Mouse (Mus musculus) spleen, postnatal 10 days (tissue): Measurements from ENCODE around the gene Fam192a.

Experiments used
- DNase-seq, 2 experiments: peaks; one replicate each; pipeline ENCODE4 v3.0.0; 2021 to 2022; ENCODE audit warnings: low spot score in 2 of 2

The Fam192a gene

GRCm38 (mm10) chr8:94601607-94602385, at the start of gene Fam192a, which contains the start of gene Rspry1:
Fam192a (minus strand) TSS chr8:94601997.
Rspry1 (plus strand) TSS chr8:94601937.
- DNase-seq: peak; percentile 98 to 99

- DNase-seq: no peak
These were observed 47.7 kb upstream of the Fam192a start for GRCm38 (mm10) chr8:94649496-94649895.

GRCm38 (mm10) chr8:94646165-94646564, 44.4 kb upstream of the Fam192a start:
- DNase-seq: no peak

GRCm38 (mm10) chr8:94645202-94645601, 43.4 kb upstream of the Fam192a start:
- DNase-seq: no peak

- DNase-seq: no peak
These were observed 40.1 kb upstream of the Fam192a start for GRCm38 (mm10) chr8:94641938-94642337.

GRCm38 (mm10) chr8:94641183-94641582, 39.4 kb upstream of the Fam192a start:
- no peak for DNase-seq

GRCm38 (mm10) chr8:94634211-94634610, 32.4 kb upstream of the Fam192a start:
- DNase-seq: peak in 1 of 2 experiments; percentile 19

- no peak for DNase-seq
These were observed 31.9 kb upstream of the Fam192a start for GRCm38 (mm10) chr8:94633564-94634194.

GRCm38 (mm10) chr8:94624885-94625284, 23.1 kb upstream of the Fam192a start:
- no peak for DNase-seq

GRCm38 (mm10) chr8:94607064-94607463, 5.3 kb upstream of the Fam192a start:
- no peak for DNase-seq

- no peak for DNase-seq
These were observed 2.2 kb upstream of the Fam192a start for GRCm38 (mm10) chr8:94604030-94604429.

- DNase-seq: peak; percentile 34 to 53
These were observed 804 bp upstream of the Fam192a start for GRCm38 (mm10) chr8:94602471-94603131.

GRCm38 (mm10) chr8:94601034-94601606, 677 bp downstream of the Fam192a start:
- DNase-seq: peak in 1 of 2 experiments; percentile 59

GRCm38 (mm10) chr8:94600478-94600877, 1.3 kb downstream of the Fam192a start:
- no peak for DNase-seq

GRCm38 (mm10) chr8:94594211-94594610, 7.6 kb downstream of the Fam192a start:
- DNase-seq: no peak

GRCm38 (mm10) chr8:94591691-94592090, 10.1 kb downstream of the Fam192a start:
- no peak for DNase-seq

- peak in 1 of 2 experiments; percentile 48 for DNase-seq
These were observed 17.5 kb downstream of the Fam192a start for GRCm38 (mm10) chr8:94584238-94584817.

- DNase-seq: no peak
These were observed 19.2 kb downstream of the Fam192a start for GRCm38 (mm10) chr8:94582569-94582968.

- no peak for DNase-seq
These were observed 19.8 kb downstream of the Fam192a start for GRCm38 (mm10) chr8:94581820-94582483.

- no peak for DNase-seq
These were observed 26.6 kb downstream of the Fam192a start for GRCm38 (mm10) chr8:94575148-94575547.
